Mouse (Mus musculus): ENCODE data around the gene Morc3. TPM values are rescaled to one million over a fixed set of nuclear protein-coding genes. Genes with fewer than 3 reads are reported as not detected.

Morc3 gene
- total RNA-seq, 2 experiments from 2014 or later = 32.6 to 34.7 TPM

GRCm38 (mm10) chr16:93860686-93861085, 28.8 kb downstream of the Morc3 start:
- Histone ChIP-seq H3K4me3 (no peak overlapping the region), H3K27ac (no peak overlapping the region)
- no peak for TF ChIP-seq CTCF (conservative IDR thresholded peaks at IDR 0.05)
- DNase-seq (ENCODE audit: low spot score in 2 of 2) = no peak

- H3K4me3 ChIP-seq = no peak overlapping the region
- H3K27ac ChIP-seq = no peak overlapping the region
- TF ChIP-seq CTCF (conservative IDR thresholded peaks at IDR 0.05) = no peak
- no peak for DNase-seq (ENCODE audit: low spot score in 2 of 2)
Measured at GRCm38 (mm10) chr16:93874841-93875240, 42.9 kb downstream of the Morc3 start.

GRCm38 (mm10) chr16:93877612-93878380, 45.9 kb downstream of the Morc3 start:
- Histone ChIP-seq H3K4me3 (no peak overlapping the region), H3K27ac (no peak overlapping the region)
- DNase-seq (ENCODE audit: low spot score in 2 of 2) = no peak
- TF ChIP-seq CTCF (conservative IDR thresholded peaks at IDR 0.05) = no peak

- Histone ChIP-seq H3K27ac (no peak within 1 kb of the TSS), H3K4me3 (peak within 1 kb of the TSS; percentile 62)
- TF ChIP-seq CTCF (conservative IDR thresholded peaks at IDR 0.05) = peak; percentile 57
- peak; percentile 92 to 94 for DNase-seq (ENCODE audit: low spot score in 2 of 2)
Measured at GRCm38 (mm10) chr16:93883423-93884085, 51.6 kb downstream of the Morc3 start, which contains the start of gene Chaf1b. TSS of gene Chaf1b (plus strand) at chr16:93883901.

- DNase-seq (ENCODE audit: low spot score in 2 of 2) = no peak
- no peak overlapping the region for H3K27ac ChIP-seq
- no peak for TF ChIP-seq CTCF (conservative IDR thresholded peaks at IDR 0.05)
- peak overlapping the region; percentile 62 for H3K4me3 ChIP-seq
Measured at GRCm38 (mm10) chr16:93884086-93884721, 52.3 kb downstream of the Morc3 start.

- no peak overlapping the region for H3K27ac ChIP-seq
- DNase-seq (ENCODE audit: low spot score in 2 of 2) = no peak
- no peak for TF ChIP-seq CTCF (conservative IDR thresholded peaks at IDR 0.05)
- H3K4me3 ChIP-seq = peak overlapping the region; percentile 62
Measured at GRCm38 (mm10) chr16:93884722-93885113, 52.8 kb downstream of the Morc3 start.

GRCm38 (mm10) chr16:93888481-93888880, 56.6 kb downstream of the Morc3 start:
- no peak for DNase-seq (ENCODE audit: low spot score in 2 of 2)
- Histone ChIP-seq H3K27ac (no peak overlapping the region), H3K4me3 (no peak overlapping the region)
- TF ChIP-seq CTCF (conservative IDR thresholded peaks at IDR 0.05) = no peak

- H3K27ac ChIP-seq = no peak overlapping the region
- DNase-seq (ENCODE audit: low spot score in 2 of 2) = no peak
- no peak for TF ChIP-seq CTCF (conservative IDR thresholded peaks at IDR 0.05)
- H3K4me3 ChIP-seq = no peak overlapping the region
Measured at GRCm38 (mm10) chr16:93890948-93891604, 59.2 kb downstream of the Morc3 start.

- no peak for DNase-seq (ENCODE audit: low spot score in 2 of 2)
- TF ChIP-seq CTCF (conservative IDR thresholded peaks at IDR 0.05) = no peak
- Histone ChIP-seq H3K27ac (0 out of 2 replicates have a peak overlapping the region, but pooled peaks have one; percentile 5), H3K4me3 (no peak overlapping the region)
Measured at GRCm38 (mm10) chr16:93893285-93893684, 61.4 kb downstream of the Morc3 start.

- TF ChIP-seq CTCF (conservative IDR thresholded peaks at IDR 0.05) = peak; percentile 51
- H3K4me3 ChIP-seq = no peak overlapping the region
- no peak overlapping the region for H3K27ac ChIP-seq
- DNase-seq (ENCODE audit: low spot score in 2 of 2) = no peak
Measured at GRCm38 (mm10) chr16:93903027-93903426, 71.1 kb downstream of the Morc3 start.

GRCm38 (mm10) chr16:93906156-93907014, 74.5 kb downstream of the Morc3 start:
- TF ChIP-seq CTCF (conservative IDR thresholded peaks at IDR 0.05) = peak; percentile 99
- Histone ChIP-seq H3K4me3 (no peak overlapping the region), H3K27ac (no peak overlapping the region)
- DNase-seq (ENCODE audit: low spot score in 2 of 2) = peak; percentile 67 to 77

GRCm38 (mm10) chr16:93907761-93908160, 75.8 kb downstream of the Morc3 start:
- no peak overlapping the region for H3K27ac ChIP-seq
- no peak overlapping the region for H3K4me3 ChIP-seq
- TF ChIP-seq CTCF (conservative IDR thresholded peaks at IDR 0.05) = no peak
- DNase-seq (ENCODE audit: low spot score in 2 of 2) = no peak

Measured in layer of hippocampus, adult 2 months (tissue).